Mouse (Mus musculus) E14TG2a.4 (cell line): ENCODE measurements at regions not wholly inside any gene's neighbourhood (a gene's known extent, or its start where the extent isn't known, plus 50 kb on each side); places are given as distances from the start of the nearest gene placed in this dataset.

ENCODE experiments used
- H3K27me3 ChIP-seq: 2 replicates; pipeline ENCODE4 v1.6.1; 2014; ENCODE audit warnings: low read length, control low read depth; ENCODE audit not compliant: insufficient read depth
- H3K36me3 ChIP-seq: 2 replicates; pipeline ENCODE4 v1.6.1; 2014; ENCODE audit warnings: low read length, control low read depth; ENCODE audit not compliant: insufficient read depth
- H3K4me1 ChIP-seq: replicated peaks from 2 replicates; pipeline ENCODE4 v1.6.1; 2014; ENCODE audit warnings: low read depth, low read length, control low read depth
- H3K4me3 ChIP-seq: replicated peaks from 2 replicates; pipeline ENCODE4 v1.5.1; 2014; ENCODE audit warnings: mild to moderate bottlenecking, low read length
- H3K9me3 ChIP-seq: 2 replicates; pipeline ENCODE4 v1.6.1; 2014; ENCODE audit warnings: low read length, control low read depth
- CTCF ChIP-seq: conservative IDR thresholded peaks from 2 replicates; pipeline ENCODE4 v1.5.1; 2014; ENCODE audit warnings: low read length
- NANOG ChIP-seq: IDR thresholded peaks from 2 replicates; pipeline ENCODE4 v1.6.1; 2014; ENCODE audit warnings: borderline replicate concordance, low read length, mixed read lengths
- POU5F1 ChIP-seq: IDR thresholded peaks from 2 replicates; pipeline ENCODE4 v1.6.1; 2014; ENCODE audit warnings: low read length, borderline replicate concordance

- H3K27me3 ChIP-seq, result no peaks in the 10 kb centered on the region
- no peaks in the 10 kb centered on the region for H3K36me3 ChIP-seq
- no peak for TF ChIP-seq NANOG
- no peak for TF ChIP-seq CTCF
- TF ChIP-seq POU5F1, result no peak
- H3K9me3 ChIP-seq, result no peaks in the 10 kb centered on the region
- H3K4me1 ChIP-seq, result no peaks in the 10 kb centered on the region
- H3K4me3 ChIP-seq, result no peak overlapping the region
These were observed 264.4 kb downstream of the Lmbrd1 start for GRCm38 (mm10) chr1:24942757-24943296.

GRCm38 (mm10) chr1:24943451-24943850 is 265.0 kb downstream of the Lmbrd1 start:
- Histone ChIP-seq H3K36me3 (no peaks in the 10 kb centered on the region), H3K4me3 (no peak overlapping the region), H3K4me1 (no peaks in the 10 kb centered on the region), H3K27me3 (no peaks in the 10 kb centered on the region), H3K9me3 (no peaks in the 10 kb centered on the region)
- TF ChIP-seq NANOG (no peak), POU5F1 (no peak), CTCF (no peak)

- Histone ChIP-seq H3K9me3 (no peaks in the 10 kb centered on the region), H3K27me3 (no peaks in the 10 kb centered on the region), H3K4me3 (no peak overlapping the region), H3K4me1 (peaks cover 3% of the 10 kb centered on the region; the same call in 1 of the 2 replicates), H3K36me3 (no peaks in the 10 kb centered on the region)
- TF ChIP-seq CTCF (no peak), POU5F1 (no peak), NANOG (no peak)
These were observed 294.3 kb downstream of the Lmbrd1 start for GRCm38 (mm10) chr1:24972681-24973080.

- TF ChIP-seq CTCF (no peak), NANOG (no peak)
- Histone ChIP-seq H3K9me3 (peaks cover 6% of the 10 kb centered on the region; the same call in 1 of the 2 replicates), H3K27me3 (no peaks in the 10 kb centered on the region), H3K4me1 (peaks cover 36% of the 10 kb centered on the region), H3K4me3 (no peak overlapping the region), H3K36me3 (no peaks in the 10 kb centered on the region)
These were observed 330.2 kb downstream of the Lmbrd1 start for GRCm38 (mm10) chr1:25008456-25009169.

- Histone ChIP-seq H3K4me3 (no peak overlapping the region), H3K9me3 (peaks cover 22% of the 10 kb centered on the region; the same call in 1 of the 2 replicates), H3K36me3 (no peaks in the 10 kb centered on the region), H3K4me1 (peaks cover 22% of the 10 kb centered on the region), H3K27me3 (no peaks in the 10 kb centered on the region)
- TF ChIP-seq POU5F1 (peak; percentile 88; the same call in 1 of the 2 replicates), NANOG (no peak; the same call in 1 of the 2 replicates)
These were observed 334.3 kb downstream of the Lmbrd1 start for GRCm38 (mm10) chr1:25012754-25013153.
